Mouse (Mus musculus): ENCODE data around the gene Rexo4. TPM values are rescaled to one million over a fixed set of nuclear protein-coding genes. Genes with fewer than 3 reads are reported as not detected.

Rexo4 gene
- total RNA-seq, 2 experiments from 2014 or later, result 13.6 to 17.1 TPM

DNA sequence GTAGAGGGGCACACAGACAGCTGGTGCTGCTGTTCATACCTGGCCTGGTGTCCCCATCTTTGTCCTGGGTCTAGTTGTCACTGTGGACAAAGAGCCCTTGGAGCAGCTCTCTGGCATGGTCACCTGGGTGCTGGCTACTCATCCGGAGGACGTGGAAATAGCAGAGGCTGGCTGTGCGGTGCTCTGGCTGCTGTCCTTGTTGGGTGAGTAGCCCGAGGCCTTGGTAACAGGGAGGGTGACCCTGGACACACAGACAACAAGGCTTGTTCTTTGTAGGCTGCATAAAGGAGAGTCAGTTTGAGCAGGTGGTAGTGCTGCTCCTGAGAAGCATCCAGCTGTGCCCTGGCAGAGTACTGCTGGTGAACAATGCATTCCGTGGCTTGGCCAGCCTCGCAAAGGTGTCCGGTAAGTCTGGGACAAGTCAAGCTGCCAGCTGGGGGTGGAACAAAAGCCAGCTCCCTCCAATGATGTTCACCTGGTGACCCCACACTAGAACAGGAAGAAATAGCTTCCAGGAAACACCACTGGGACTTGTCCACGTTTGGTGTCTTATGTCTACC, 12.8 kb downstream of the Rexo4 start:
- intact Hi-C loops (cut with DNase I), result no loop called here
- no peak for DNase-seq

GRCm38 (mm10) chr2:26950411-26950810, 13.8 kb downstream of the Rexo4 start:
- intact Hi-C loops (cut with DNase I), result no loop called here
- DNase-seq, result no peak

DNA sequence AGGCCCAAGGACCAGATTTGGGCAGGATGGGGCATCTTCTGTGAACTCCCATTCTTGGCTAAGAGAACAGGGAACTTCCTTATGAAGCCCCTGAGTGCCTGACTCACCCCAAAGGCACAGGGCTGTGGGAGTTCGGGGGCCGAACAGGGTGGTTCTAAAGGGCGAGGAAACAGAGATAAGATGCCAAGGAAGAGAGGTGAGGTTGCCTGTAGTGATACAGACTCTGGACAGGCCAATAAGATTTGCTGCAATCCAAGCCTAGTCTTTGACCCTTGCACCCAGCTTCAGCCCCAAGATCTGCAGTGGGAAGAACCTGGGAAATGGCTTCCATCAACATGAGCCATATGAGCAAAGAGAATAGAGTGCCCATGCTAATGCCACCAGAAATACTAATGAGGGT, 20.9 kb downstream of the Rexo4 start:
- intact Hi-C loops (cut with DNase I), result no loop called here
- DNase-seq, result no peak

- intact Hi-C loops (cut with DNase I), result no loop called here
- no peak for DNase-seq
Measured at GRCm38 (mm10) chr2:26941539-26941938, 22.6 kb downstream of the Rexo4 start.

GRCm38 (mm10) chr2:26936425-26936824, 27.8 kb downstream of the Rexo4 start:
- intact Hi-C loops (cut with DNase I), result no loop called here
- no peak for DNase-seq

DNA sequence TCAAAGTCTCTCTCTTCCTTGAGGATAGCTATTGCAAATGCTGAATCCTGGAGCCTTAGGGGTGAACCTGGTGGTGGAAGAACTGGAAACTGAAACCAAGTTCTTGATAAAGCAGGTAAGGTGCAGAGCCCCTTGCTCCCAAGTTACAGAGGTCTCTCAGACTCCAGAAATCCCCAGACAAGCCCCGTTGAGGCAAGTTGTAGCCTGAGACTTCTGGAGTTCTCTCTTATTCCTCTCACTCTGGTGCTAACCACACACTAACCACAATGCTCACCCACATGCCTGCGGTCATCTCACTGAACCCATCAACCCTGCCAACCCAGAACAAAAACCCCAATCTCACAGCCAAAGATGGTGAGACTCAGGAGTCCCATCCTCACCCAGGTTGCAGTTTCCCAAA, 28.9 kb downstream of the Rexo4 start:
- intact Hi-C loops (cut with DNase I), result no loop called here
- no peak for DNase-seq

DNA sequence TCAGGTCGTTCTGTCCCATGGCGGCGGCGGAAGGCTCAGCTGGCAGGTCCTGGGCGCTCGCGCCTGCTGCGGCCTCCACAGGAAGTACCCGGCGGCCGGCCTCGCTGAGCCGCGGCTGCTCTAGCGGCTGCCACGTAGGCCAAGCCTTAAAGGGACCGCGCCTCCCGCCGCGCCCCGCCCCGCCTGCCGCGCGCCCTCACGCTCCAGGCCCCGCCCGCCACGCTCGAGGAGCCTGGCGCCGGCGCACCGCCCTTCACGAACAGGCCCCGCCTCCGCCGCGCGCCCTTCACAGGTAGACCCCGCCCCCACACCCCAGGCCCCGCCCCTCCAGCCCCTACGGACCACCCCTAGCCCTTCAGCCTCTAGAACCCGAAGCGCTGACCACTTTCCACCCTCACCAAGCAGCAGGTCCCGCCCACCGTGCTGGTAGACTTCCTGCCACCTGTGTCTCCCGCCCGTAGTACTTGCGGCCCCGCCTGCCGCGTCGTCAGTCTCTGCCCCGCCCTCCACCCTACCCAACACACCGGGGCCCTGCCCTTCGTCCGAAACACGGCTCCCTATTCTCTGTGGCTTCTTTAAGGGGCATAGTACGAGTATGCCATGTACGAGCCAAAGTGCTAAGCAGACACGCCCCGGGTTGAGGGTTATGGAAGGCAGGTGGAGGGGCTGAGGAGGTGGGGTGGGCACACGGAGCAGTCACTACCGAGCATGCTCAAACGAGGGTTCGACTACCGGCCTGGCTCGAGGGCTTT, 30.7 kb downstream of the Rexo4 start, which contains the start of the genes Surf4 and Stkld1:
Surf4 (minus strand) TSS at position 625 of the 752 bp plus-strand sequence.
Stkld1 (plus strand) TSS at position 744 of the 752 bp plus-strand sequence.
- intact Hi-C loops (cut with DNase I), result loop anchor here (5.0 kb wide), 1 partner anchor 74 kb away; the partner anchor contains the start of gene Cacfd1
- peak; percentile 82 to 89 for DNase-seq

GRCm38 (mm10) chr2:26932473-26933303, 31.5 kb downstream of the Rexo4 start:
- DNase-seq, result no peak
- intact Hi-C loops (cut with DNase I), result loop anchor here (5.0 kb wide), 1 partner anchor 75 kb away; the partner anchor contains the start of gene Cacfd1

DNA sequence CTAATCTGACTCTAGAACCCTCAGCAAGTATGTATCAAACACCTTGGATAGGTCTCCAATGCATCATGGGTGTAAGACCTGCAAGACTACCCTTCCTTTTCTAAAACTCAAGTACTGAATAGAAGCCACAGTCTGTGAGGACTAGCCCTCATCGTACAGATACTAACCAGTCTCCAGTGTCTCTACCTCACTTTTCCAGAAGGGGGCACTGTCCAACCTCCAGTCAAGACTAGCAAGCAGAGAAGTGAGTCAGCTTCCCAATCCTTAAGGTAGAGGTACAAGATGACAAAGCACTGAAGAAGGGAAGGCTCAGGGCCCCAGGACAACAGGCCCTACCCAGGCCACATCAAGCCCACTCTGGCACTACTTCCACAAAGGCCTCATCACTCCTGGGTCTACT, 33.8 kb downstream of the Rexo4 start:
- no peak for DNase-seq
- intact Hi-C loops (cut with DNase I), result loop anchor here (2.0 to 5.0 kb wide), 2 partner anchors 77 to 110 kb away; partner anchors contain the start of gene Cacfd1

GRCm38 (mm10) chr2:26927745-26928476, 36.3 kb downstream of the Rexo4 start:
- intact Hi-C loops (cut with DNase I), result no loop called here

GRCm38 (mm10) chr2:26921784-26922183, 42.4 kb downstream of the Rexo4 start:
- no peak for DNase-seq
- intact Hi-C loops (cut with DNase I), result no loop called here

More at GRCm38 (mm10) chr2:26927745-26928476, 36.3 kb downstream of the Rexo4 start:
- DNase-seq, result no peak

DNA sequence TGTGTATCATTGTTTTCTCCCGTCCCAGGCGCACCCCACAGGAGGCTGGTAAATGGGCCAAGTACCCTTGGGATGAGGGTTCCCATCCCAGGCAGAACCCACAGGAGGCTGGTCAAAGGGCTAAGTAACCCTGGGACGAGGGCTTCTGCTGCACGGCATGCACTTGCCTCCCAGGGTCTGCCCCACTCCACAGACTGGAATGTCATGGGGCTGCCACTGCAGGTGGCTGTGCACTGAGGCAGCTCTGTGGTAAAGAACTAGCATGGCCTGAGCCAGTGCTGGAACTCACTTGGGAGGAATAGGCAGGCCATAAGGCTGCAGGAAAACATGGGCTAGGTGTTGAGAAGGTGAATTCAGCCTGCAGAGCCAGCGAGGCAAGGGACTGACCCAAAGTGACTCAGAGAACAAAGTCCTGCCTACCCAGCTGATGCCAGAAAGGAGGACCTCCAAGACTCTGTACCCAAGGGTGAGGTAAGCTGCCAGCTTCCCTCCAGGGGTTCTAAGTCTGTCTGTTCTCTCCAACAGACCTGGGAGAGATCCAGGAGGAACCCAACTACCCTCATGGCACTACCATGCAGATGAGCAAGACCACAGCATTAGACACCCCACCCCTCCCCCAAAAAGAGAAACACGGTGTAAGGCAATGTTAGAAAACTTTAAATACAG, 43.9 kb downstream of the Rexo4 start:
- no peak for DNase-seq
- intact Hi-C loops (cut with DNase I), result no loop called here

- intact Hi-C loops (cut with DNase I), result no loop called here
- no peak for DNase-seq
Measured at GRCm38 (mm10) chr2:26919684-26920083, 44.5 kb downstream of the Rexo4 start.

- no peak for DNase-seq
- intact Hi-C loops (cut with DNase I), result no loop called here
Measured at GRCm38 (mm10) chr2:26916738-26917137, 47.4 kb downstream of the Rexo4 start.

GRCm38 (mm10) chr2:26915927-26916728, 48.1 kb downstream of the Rexo4 start, which contains the start of the genes Surf2 and Surf1:
TSS of gene Surf2 (plus strand) at chr2:26916367.
TSS of gene Surf1 (minus strand) at chr2:26916530.
- peak; percentile 61 to 73 for DNase-seq
- intact Hi-C loops (cut with DNase I), result no loop called here

GRCm38 (mm10) chr2:26914148-26914941, 49.8 kb downstream of the Rexo4 start:
- peak in 1 of 2 experiments; percentile 1 for DNase-seq
- intact Hi-C loops (cut with DNase I), result no loop called here

DNA sequence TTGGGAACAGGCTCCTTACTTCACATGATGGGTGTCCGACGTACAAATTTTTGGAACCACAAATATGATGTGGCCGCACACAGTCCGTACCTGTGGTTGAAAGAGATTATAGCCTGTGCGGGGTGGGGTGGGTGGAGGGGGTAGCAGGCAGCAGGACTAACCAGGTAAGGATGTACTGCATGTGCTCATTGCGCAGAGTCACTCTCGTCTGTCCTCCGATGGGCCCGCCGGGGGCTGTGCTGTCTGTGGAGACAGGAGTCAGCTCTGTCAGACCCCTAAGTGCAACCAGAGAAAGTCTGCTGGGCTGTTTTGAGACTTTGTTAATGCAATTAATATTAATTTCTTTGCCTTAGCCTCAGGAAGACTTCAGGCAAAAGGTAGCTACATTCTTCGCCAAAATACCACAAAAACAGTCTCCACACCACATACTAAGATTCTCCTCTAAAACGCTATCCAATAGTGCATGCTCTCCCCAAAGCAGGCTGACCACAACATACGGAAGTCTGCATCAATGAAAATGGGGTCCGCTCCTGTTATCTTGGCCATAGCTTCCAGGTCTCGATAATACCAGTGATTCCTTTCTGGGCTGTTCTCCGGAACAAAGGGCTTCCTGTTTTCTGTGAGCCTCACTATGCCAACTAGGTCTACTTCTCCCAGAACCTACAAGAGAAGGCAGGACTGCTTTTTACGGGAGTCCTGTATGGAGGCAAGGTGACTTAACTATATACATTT, 50.6 kb downstream of the Rexo4 start:
- DNase-seq, result no peak
- intact Hi-C loops (cut with DNase I), result no loop called here

Data from gastrocnemius, postnatal 36 days (tissue).